Mouse (Mus musculus) kidney, postnatal 10 days (tissue): ENCODE data around the gene Olfr1317.

Source experiments
- DNase-seq: peaks from one replicate; pipeline ENCODE4 v3.0.0; 2021; ENCODE audit warnings: mixed read lengths

The Olfr1317 gene

DNA sequence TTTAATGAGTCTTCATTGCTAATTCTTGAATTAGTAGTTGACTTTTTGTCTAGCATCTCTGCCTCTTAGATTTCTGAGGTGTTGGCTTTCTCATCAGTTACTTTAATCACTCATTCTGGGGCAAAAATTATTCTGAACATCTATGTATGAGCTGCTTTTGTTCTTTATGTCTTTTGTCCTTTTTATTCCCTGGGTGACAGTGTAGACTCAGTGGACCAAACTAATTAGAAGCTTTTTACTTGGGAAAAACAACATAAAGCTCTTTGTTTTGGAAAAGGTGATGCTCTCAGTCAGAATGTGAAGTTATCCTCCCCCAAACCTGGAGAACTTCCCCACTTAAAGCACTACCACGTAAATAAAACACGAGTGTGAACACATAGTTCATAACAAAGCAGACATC lies at the start of gene Olfr1317:
Gene Olfr1317 (plus strand): TSS at position 301 of the 400 bp plus-strand sequence.
- no peak for DNase-seq

DNA sequence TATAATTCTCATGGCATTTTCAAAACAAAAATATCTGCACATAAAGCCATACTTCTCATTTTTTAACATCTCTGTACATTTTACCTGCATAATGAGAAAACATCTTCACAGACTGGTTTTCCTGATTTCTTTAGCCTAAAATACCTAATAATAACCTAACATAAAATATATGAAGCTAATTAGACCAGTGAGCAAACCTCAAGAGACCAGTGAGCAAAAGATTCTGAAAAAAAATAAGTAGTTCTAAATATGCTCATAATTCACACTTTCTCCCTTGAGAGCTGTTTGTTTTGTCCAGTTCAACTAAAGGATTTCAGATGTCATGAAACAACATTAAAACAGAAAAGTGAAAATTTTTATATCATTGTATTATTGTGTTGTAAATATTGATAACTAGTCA lies 43.4 kb upstream of the Olfr1317 start, which contains the start of gene Olfr1314:
Gene Olfr1314 (minus strand): TSS at position 101 of the 400 bp plus-strand sequence.
- DNase-seq: no peak

DNA sequence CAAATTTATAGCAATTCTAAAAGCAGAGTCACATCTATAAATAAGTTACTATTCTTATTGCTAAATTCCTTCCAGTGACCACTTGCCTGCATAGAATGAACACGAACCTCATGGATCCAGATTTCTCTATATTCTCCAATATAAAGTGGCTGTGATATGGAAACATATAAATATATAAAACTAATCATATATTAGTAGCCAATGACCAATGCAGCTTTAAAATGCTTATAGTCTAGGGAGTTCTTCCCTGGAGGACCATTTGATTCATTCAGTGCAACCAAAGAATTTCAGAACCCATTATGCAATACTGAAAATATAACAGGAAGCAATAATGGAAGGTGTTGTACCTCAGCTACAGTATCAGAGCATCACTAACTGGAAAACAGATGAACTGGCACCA lies 24.8 kb upstream of the Olfr1317 start, which contains the start of gene Olfr1315-ps1:
Gene Olfr1315-ps1 (minus strand): TSS at position 101 of the 400 bp plus-strand sequence.
- DNase-seq: no peak

DNA sequence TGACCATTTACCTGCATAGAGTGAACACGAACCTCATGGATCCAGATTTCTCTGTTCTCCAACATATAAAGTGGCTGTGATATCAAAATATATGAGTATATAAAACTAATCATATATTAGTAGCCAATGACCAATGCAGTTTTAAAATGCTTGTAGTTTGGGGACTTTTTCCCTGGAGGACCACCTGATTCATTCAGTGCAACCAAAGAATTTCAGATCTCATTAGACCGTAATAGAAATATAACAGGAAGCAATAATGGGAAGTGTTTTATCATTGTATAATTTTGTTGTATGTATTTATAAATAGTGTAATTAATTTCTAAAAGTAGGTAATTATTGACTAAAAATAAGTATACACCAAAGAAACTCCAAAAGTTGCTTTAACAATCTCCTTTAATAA lies 5.3 kb upstream of the Olfr1317 start, which contains the start of gene Olfr1316:
Gene Olfr1316 (minus strand): TSS at position 101 of the 400 bp plus-strand sequence.
- no peak for DNase-seq

DNA sequence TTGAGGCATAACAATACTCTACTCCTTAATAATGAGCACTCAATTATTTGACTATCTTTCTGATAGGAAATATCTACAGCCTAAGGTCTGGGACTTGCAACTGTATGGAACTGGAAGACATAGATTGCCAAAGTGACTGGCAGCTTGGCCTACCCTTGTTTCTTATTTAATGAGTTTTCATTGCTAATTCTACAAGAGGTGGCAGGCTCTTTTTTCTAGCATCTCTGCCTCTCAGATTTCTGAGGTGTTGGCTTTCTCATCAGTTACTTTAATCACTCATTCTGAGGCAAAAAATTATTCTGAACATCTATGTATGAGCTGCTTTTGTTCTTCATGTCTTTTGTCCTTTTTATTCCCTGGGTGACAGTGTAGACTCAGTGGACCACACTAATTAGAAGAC lies 13.8 kb downstream of the Olfr1317 start, which contains the start of gene Olfr1318:
Gene Olfr1318 (plus strand): TSS at position 301 of the 400 bp plus-strand sequence.
- no peak for DNase-seq
